Mouse (Mus musculus): ENCODE measurements at regions not wholly inside any gene's neighbourhood (a gene's known extent, or its start where the extent isn't known, plus 50 kb on each side); places are given as distances from the start of the nearest gene placed in this dataset.

DNA sequence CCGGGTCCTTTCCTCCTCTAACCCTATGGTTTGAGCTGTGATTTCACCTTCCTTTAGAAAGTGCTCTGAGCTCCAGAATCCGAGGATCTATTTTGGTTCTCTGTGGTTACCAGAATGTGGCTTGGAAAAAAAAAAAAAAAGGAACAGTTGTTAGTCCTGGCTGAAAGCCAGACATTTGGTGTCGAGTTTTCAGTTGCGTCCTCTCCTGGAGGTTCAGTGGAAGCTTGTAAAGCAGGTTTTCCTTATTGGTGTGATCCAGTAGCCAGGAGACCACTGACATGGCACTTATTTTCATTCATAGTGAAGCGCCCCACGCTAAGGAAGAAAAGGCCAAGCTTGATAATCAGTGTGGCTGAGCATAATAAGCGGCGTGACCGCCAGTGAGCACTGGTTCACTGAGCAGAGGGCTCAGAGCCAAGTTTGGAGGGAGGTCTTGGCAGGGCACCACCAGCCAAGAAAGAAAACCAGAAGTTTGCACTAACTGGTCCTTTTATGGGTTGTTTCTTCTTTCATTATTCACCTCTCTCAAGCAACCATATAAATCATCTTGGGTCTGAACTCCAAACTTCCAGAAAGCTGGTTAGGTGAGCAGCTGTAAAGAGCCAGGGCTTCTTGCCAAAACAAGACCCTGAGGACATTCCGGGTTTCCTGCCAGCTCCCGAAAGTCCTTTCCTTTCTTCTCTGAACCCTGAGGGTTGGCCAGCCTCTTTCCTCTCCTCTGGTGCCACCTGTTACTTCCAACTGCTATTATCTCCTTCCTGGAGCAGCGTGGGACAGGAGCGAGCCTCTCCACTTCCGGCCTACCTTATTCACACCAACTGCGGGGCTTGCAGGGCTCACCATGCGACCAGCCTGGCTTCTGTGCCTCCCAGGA is 436.0 kb downstream of the Zfp704 start:
- no peak overlapping the region for H3K4me3 ChIP-seq (ENCODE audit: low read depth, low read length)
- H3K27ac ChIP-seq (ENCODE audit: low read depth, low read length), result no peak overlapping the region
- H3K9ac ChIP-seq (ENCODE audit: low read depth, low read length), result no peak overlapping the region
- no peaks in the 10 kb centered on the region; the same call in 1 of the 2 replicates for H3K4me1 ChIP-seq (replicated peaks; ENCODE audit: control insufficient read depth, insufficient read depth, low read length)
- no peaks in the 10 kb centered on the region for H3K36me3 ChIP-seq (ENCODE audit: control insufficient read depth, insufficient read depth, low read length)
- WGBS, result 61% methylated on average over 16 of the region's 16 CpGs
- no peak overlapping the region for H3K4me2 ChIP-seq (replicated peaks; ENCODE audit: low read depth, low read length)
- no peaks in the 10 kb centered on the region for H3K27me3 ChIP-seq (ENCODE audit: control insufficient read depth, insufficient read depth, low read length)
- DNase-seq (ENCODE audit: low spot score) (peak; percentile 22), ATAC-seq (ENCODE audit: low FRiP score) (peak; percentile 71; the same call in 1 of the 2 replicates)
- H3K9me3 ChIP-seq (ENCODE audit: control insufficient read depth, low read length), result no peaks in the 10 kb centered on the region

- no peak overlapping the region for H3K4me2 ChIP-seq (replicated peaks; ENCODE audit: low read depth, low read length)
- DNase-seq (ENCODE audit: low spot score), result no peak
- H3K4me3 ChIP-seq (ENCODE audit: low read depth, low read length), result no peak overlapping the region
- no peaks in the 10 kb centered on the region; the same call in 1 of the 2 replicates for H3K4me1 ChIP-seq (replicated peaks; ENCODE audit: control insufficient read depth, insufficient read depth, low read length)
- no peak overlapping the region for H3K27ac ChIP-seq (ENCODE audit: low read depth, low read length)
- no peaks in the 10 kb centered on the region for H3K9me3 ChIP-seq (ENCODE audit: control insufficient read depth, low read length)
- H3K9ac ChIP-seq (ENCODE audit: low read depth, low read length), result no peak overlapping the region
- no peaks in the 10 kb centered on the region for H3K27me3 ChIP-seq (ENCODE audit: control insufficient read depth, insufficient read depth, low read length)
- 27% methylated on average over 1 of the region's 1 CpGs for WGBS
- no peak for ATAC-seq (ENCODE audit: low FRiP score)
- no peaks in the 10 kb centered on the region for H3K36me3 ChIP-seq (ENCODE audit: control insufficient read depth, insufficient read depth, low read length)
Observed at GRCm38 (mm10) chr3:9171970-9172369, 437.9 kb downstream of the Zfp704 start.

DNA sequence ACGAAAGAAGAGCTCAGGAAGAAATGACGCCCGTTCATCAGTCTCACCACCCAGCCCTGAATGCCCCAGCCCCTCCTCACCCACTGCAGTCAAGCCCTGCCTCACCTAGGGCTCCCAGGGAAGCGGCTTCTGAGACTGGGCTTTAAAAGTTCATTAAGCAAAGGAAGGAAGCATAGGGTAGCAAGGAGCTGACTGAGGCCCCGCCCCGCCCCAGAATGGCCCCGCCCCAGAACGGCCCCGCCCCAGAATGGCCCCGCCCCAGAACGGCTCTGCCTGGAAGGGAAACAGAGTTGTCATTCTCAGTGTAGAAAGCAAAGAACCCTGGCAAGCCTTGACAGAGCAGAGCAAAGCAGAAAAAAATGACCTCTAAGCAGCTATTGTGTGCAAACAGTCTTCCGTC is 440.9 kb downstream of the Zfp704 start:
- 78% methylated on average over 12 of the region's 12 CpGs for WGBS
- Histone ChIP-seq H3K4me2 (replicated peaks; ENCODE audit: low read depth, low read length) (no peak overlapping the region), H3K4me1 (replicated peaks; ENCODE audit: control insufficient read depth, insufficient read depth, low read length) (no peaks in the 10 kb centered on the region), H3K27ac (ENCODE audit: low read depth, low read length) (no peak overlapping the region), H3K9me3 (ENCODE audit: control insufficient read depth, low read length) (no peaks in the 10 kb centered on the region), H3K36me3 (ENCODE audit: control insufficient read depth, insufficient read depth, low read length) (no peaks in the 10 kb centered on the region), H3K4me3 (ENCODE audit: low read depth, low read length) (no peak overlapping the region), H3K27me3 (ENCODE audit: control insufficient read depth, insufficient read depth, low read length) (no peaks in the 10 kb centered on the region), H3K9ac (ENCODE audit: low read depth, low read length) (no peak overlapping the region)
- no peak for DNase-seq (ENCODE audit: low spot score)
- no peak for ATAC-seq (ENCODE audit: low FRiP score)

- H3K4me2 ChIP-seq (replicated peaks; ENCODE audit: low read depth, low read length), result no peak overlapping the region
- WGBS, result 31% methylated on average over 15 of the region's 15 CpGs
- no peak overlapping the region for H3K27ac ChIP-seq (ENCODE audit: low read depth, low read length)
- no peaks in the 10 kb centered on the region for H3K9me3 ChIP-seq (ENCODE audit: control insufficient read depth, low read length)
- DNase-seq (ENCODE audit: low spot score) (peak; percentile 25), ATAC-seq (ENCODE audit: low FRiP score) (0 out of 2 replicates have a peak, but pooled peaks have one; percentile 40)
- no peak overlapping the region for H3K4me3 ChIP-seq (ENCODE audit: low read depth, low read length)
- H3K27me3 ChIP-seq (ENCODE audit: control insufficient read depth, insufficient read depth, low read length), result no peaks in the 10 kb centered on the region
- H3K9ac ChIP-seq (ENCODE audit: low read depth, low read length), result no peak overlapping the region
- no peaks in the 10 kb centered on the region for H3K36me3 ChIP-seq (ENCODE audit: control insufficient read depth, insufficient read depth, low read length)
- H3K4me1 ChIP-seq (replicated peaks; ENCODE audit: control insufficient read depth, insufficient read depth, low read length), result no peaks in the 10 kb centered on the region
Observed at GRCm38 (mm10) chr3:9159073-9159472, 450.8 kb downstream of the Zfp704 start.

- ATAC-seq (ENCODE audit: low FRiP score), result no peak
Observed at GRCm38 (mm10) chr3:9154172-9154571, 455.7 kb downstream of the Zfp704 start.

GRCm38 (mm10) chr3:9153690-9154089 is 456.2 kb downstream of the Zfp704 start:
- no peak overlapping the region for H3K4me2 ChIP-seq (replicated peaks; ENCODE audit: low read depth, low read length)
- no peak for ATAC-seq (ENCODE audit: low FRiP score)
- no peak overlapping the region for H3K27ac ChIP-seq (ENCODE audit: low read depth, low read length)
- WGBS, result 46% methylated on average over 5 of the region's 5 CpGs
- no peaks in the 10 kb centered on the region for H3K4me1 ChIP-seq (replicated peaks; ENCODE audit: control insufficient read depth, insufficient read depth, low read length)
- H3K9ac ChIP-seq (ENCODE audit: low read depth, low read length), result no peak overlapping the region
- no peaks in the 10 kb centered on the region for H3K9me3 ChIP-seq (ENCODE audit: control insufficient read depth, low read length)
- no peaks in the 10 kb centered on the region for H3K36me3 ChIP-seq (ENCODE audit: control insufficient read depth, insufficient read depth, low read length)
- no peaks in the 10 kb centered on the region for H3K27me3 ChIP-seq (ENCODE audit: control insufficient read depth, insufficient read depth, low read length)
- DNase-seq (ENCODE audit: low spot score), result no peak
- no peak overlapping the region for H3K4me3 ChIP-seq (ENCODE audit: low read depth, low read length)

More at GRCm38 (mm10) chr3:9154172-9154571, 455.7 kb downstream of the Zfp704 start:
- DNase-seq (ENCODE audit: low spot score), result no peak
- Histone ChIP-seq H3K4me1 (replicated peaks; ENCODE audit: control insufficient read depth, insufficient read depth, low read length) (no peaks in the 10 kb centered on the region), H3K4me2 (replicated peaks; ENCODE audit: low read depth, low read length) (no peak overlapping the region), H3K9me3 (ENCODE audit: control insufficient read depth, low read length) (no peaks in the 10 kb centered on the region), H3K36me3 (ENCODE audit: control insufficient read depth, insufficient read depth, low read length) (no peaks in the 10 kb centered on the region), H3K27ac (ENCODE audit: low read depth, low read length) (no peak overlapping the region), H3K4me3 (ENCODE audit: low read depth, low read length) (no peak overlapping the region), H3K9ac (ENCODE audit: low read depth, low read length) (no peak overlapping the region), H3K27me3 (ENCODE audit: control insufficient read depth, insufficient read depth, low read length) (no peaks in the 10 kb centered on the region)
- 86% methylated on average over 7 of the region's 7 CpGs for WGBS

DNA sequence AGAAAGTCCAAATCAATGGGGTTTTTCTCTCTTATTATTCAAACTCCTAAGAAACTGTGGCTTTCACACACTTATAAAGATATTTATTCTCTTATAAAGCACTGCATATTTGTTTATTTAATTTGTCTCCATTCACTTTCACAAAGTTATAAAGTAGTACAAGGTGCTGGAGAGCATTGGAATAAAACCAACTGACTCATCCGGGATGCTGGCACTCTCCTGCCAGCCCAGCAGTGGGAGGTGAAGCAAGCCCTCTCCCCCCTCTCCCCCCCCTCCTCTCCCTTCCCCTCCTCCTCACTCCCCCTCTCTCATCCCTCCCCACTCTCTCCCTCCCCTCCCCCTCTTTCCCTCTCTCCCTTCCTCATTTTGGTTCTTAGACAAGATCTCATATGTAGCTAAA is 457.6 kb downstream of the Zfp704 start:
- no peaks in the 10 kb centered on the region for H3K4me1 ChIP-seq (replicated peaks; ENCODE audit: control insufficient read depth, insufficient read depth, low read length)
- 44% methylated on average over 1 of the region's 1 CpGs for WGBS
- no peak for ATAC-seq (ENCODE audit: low FRiP score)

GRCm38 (mm10) chr3:9151590-9151989 is 458.3 kb downstream of the Zfp704 start:
- Histone ChIP-seq H3K4me1 (replicated peaks; ENCODE audit: control insufficient read depth, insufficient read depth, low read length) (no peaks in the 10 kb centered on the region), H3K4me3 (ENCODE audit: low read depth, low read length) (no peak overlapping the region), H3K27ac (ENCODE audit: low read depth, low read length) (no peak overlapping the region), H3K36me3 (ENCODE audit: control insufficient read depth, insufficient read depth, low read length) (no peaks in the 10 kb centered on the region), H3K27me3 (ENCODE audit: control insufficient read depth, insufficient read depth, low read length) (no peaks in the 10 kb centered on the region), H3K9ac (ENCODE audit: low read depth, low read length) (no peak overlapping the region), H3K4me2 (replicated peaks; ENCODE audit: low read depth, low read length) (no peak overlapping the region), H3K9me3 (ENCODE audit: control insufficient read depth, low read length) (no peaks in the 10 kb centered on the region)
- WGBS, result 76% methylated on average over 1 of the region's 2 CpGs
- DNase-seq (ENCODE audit: low spot score), result no peak
- no peak for ATAC-seq (ENCODE audit: low FRiP score)

More for the DNA sequence above, 457.6 kb downstream of the Zfp704 start:
- Histone ChIP-seq H3K9ac (ENCODE audit: low read depth, low read length) (no peak overlapping the region), H3K27ac (ENCODE audit: low read depth, low read length) (no peak overlapping the region), H3K9me3 (ENCODE audit: control insufficient read depth, low read length) (no peaks in the 10 kb centered on the region), H3K36me3 (ENCODE audit: control insufficient read depth, insufficient read depth, low read length) (no peaks in the 10 kb centered on the region), H3K27me3 (ENCODE audit: control insufficient read depth, insufficient read depth, low read length) (no peaks in the 10 kb centered on the region), H3K4me3 (ENCODE audit: low read depth, low read length) (no peak overlapping the region), H3K4me2 (replicated peaks; ENCODE audit: low read depth, low read length) (no peak overlapping the region)
- DNase-seq (ENCODE audit: low spot score), result no peak

- WGBS, result 88% methylated on average over 5 of the region's 5 CpGs
- H3K27ac ChIP-seq (ENCODE audit: low read depth, low read length), result no peak overlapping the region
- no peaks in the 10 kb centered on the region for H3K9me3 ChIP-seq (ENCODE audit: control insufficient read depth, low read length)
- no peaks in the 10 kb centered on the region for H3K36me3 ChIP-seq (ENCODE audit: control insufficient read depth, insufficient read depth, low read length)
- DNase-seq (ENCODE audit: low spot score), result no peak
- no peak overlapping the region for H3K4me3 ChIP-seq (ENCODE audit: low read depth, low read length)
- H3K4me2 ChIP-seq (replicated peaks; ENCODE audit: low read depth, low read length), result no peak overlapping the region
- no peak for ATAC-seq (ENCODE audit: low FRiP score)
- no peak overlapping the region for H3K9ac ChIP-seq (ENCODE audit: low read depth, low read length)
- no peaks in the 10 kb centered on the region for H3K27me3 ChIP-seq (ENCODE audit: control insufficient read depth, insufficient read depth, low read length)
- H3K4me1 ChIP-seq (replicated peaks; ENCODE audit: control insufficient read depth, insufficient read depth, low read length), result no peaks in the 10 kb centered on the region
Observed at GRCm38 (mm10) chr3:9148605-9149004, 461.3 kb downstream of the Zfp704 start.

Measured in hindbrain, embryonic 11.5 days (tissue).